Mouse (Mus musculus) lung, adult 2 months (tissue): Measurements from ENCODE around the gene Ddx23.

Experiments
- CTCF ChIP-seq: fragments of 200-500 bp; IDR thresholded peaks from 2 replicates; pipeline ENCODE4 v1.5.1; 2011; ENCODE audit warnings: mild to moderate bottlenecking, low read length, control low read depth; ENCODE audit not compliant: insufficient read depth
- POLR2A ChIP-seq: fragments of 200-500 bp; IDR thresholded peaks from 2 replicates; pipeline ENCODE4 v1.6.1; 2011; ENCODE audit warnings: low read depth, mild to moderate bottlenecking, control low read depth, low read length, borderline replicate concordance; ENCODE audit errors: extremely low read depth

DNA sequence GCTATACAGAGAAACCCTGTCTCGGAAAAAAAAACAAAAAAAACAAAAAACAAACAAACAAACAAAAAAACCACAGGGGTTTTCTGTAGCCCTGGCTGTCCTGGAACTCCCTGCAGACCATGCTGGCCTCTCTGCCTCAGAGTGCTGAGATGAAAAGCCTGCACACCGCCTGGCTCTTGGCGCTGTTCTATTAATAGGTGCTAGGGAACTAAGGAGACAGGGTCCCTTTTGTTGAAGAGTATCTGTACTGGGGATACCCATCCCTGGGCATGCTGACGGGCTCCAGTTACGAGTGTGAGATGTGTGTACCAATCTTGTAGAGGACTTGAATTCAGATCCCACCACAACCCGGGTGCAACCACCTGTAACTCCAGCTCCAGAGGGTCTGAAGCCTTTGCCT is 46.9 kb downstream of the Ddx23 start:
- TF ChIP-seq POLR2A (no peak), CTCF (no peak)
